Mouse (Mus musculus) granulocyte monocyte progenitor cell, adult 5-6 weeks (primary cell): ENCODE data around the gene Btn2a2. TPM values are rescaled to one million over a fixed set of nuclear protein-coding genes. Genes with fewer than 3 reads are reported as not detected.

Experiments
- ATAC-seq: replicated peaks from 2 replicates; pipeline ENCODE4 v1.8.0; 2016; ENCODE audit warnings: mild to moderate bottlenecking, moderate TSS enrichment, inconsistent platforms; ENCODE audit not compliant: poor library complexity, severe bottlenecking
- total RNA-seq, 2 experiments: library from RNA; stranded (forward) in 1 of 2; stranded (reverse) in 1 of 2; fragments of 200-712, 200-1000 nt in 1 of 2; fragments of >200 nt in 1 of 2; fragmentation: Nextera tagmentation in 1 of 2; gene quantifications; 2 replicates each; pipeline ENCODE4 v1.2.3; 2014 to 2017

Btn2a2 gene
- total RNA-seq, 2 experiments from 2014 or later = not detected

- peak; percentile 85 for ATAC-seq
Measured at GRCm38 (mm10) chr13:23432562-23433201, 56.0 kb downstream of the Btn2a2 start.

- ATAC-seq = peak; percentile 41
Measured at GRCm38 (mm10) chr13:23431351-23431771, 57.3 kb downstream of the Btn2a2 start.

GRCm38 (mm10) chr13:23430734-23431133 is 57.9 kb downstream of the Btn2a2 start:
- ATAC-seq = peak; percentile 54

GRCm38 (mm10) chr13:23429771-23430380 is 58.8 kb downstream of the Btn2a2 start:
- ATAC-seq = no peak

- no peak for ATAC-seq
Measured at GRCm38 (mm10) chr13:23428166-23428993, 60.3 kb downstream of the Btn2a2 start.

Other genes with a start within 250 kb of the Btn2a2 start
- gene Vmn1r223, start 241.7 kb downstream of the Btn2a2 start, total RNA-seq (2014; fragmentation: Nextera tagmentation) = not detected in 2 replicates
- gene Vmn1r223, start 241.7 kb downstream of the Btn2a2 start, total RNA-seq (2017) = not detected in 2 replicates
- 21.8 and 34.5 TPM in 2 replicates for gene Zfp322a, start 119.6 kb downstream of the Btn2a2 start, total RNA-seq (2014; fragmentation: Nextera tagmentation)
- 43.7 and 71.1 TPM in 2 replicates for gene Zfp322a, start 119.6 kb downstream of the Btn2a2 start, total RNA-seq (2017)
- 2.9 and 5.7 TPM in 2 replicates for gene Abt1, start 65.0 kb downstream of the Btn2a2 start, total RNA-seq (2014; fragmentation: Nextera tagmentation)
- gene Abt1, start 65.0 kb downstream of the Btn2a2 start, total RNA-seq (2017) = 11.0 and 13.7 TPM in 2 replicates
- gene Btn1a1, start 23.0 kb downstream of the Btn2a2 start, total RNA-seq (2014; fragmentation: Nextera tagmentation) = not detected in 2 replicates
- not detected in 2 replicates for gene Btn1a1, start 23.0 kb downstream of the Btn2a2 start, total RNA-seq (2017)
- gene Hist1h4h, start 42.2 kb upstream of the Btn2a2 start, total RNA-seq (2014; fragmentation: Nextera tagmentation) = 19.7 and 101 TPM in 2 replicates
- gene Hist1h4h, start 42.2 kb upstream of the Btn2a2 start, total RNA-seq (2017) = 1,184 and 1,507 TPM in 2 replicates
- 23.5 TPM in 1 of 2 replicates, not detected in the other for gene Hist1h2af, start 45.0 kb upstream of the Btn2a2 start, total RNA-seq (2014; fragmentation: Nextera tagmentation)
- gene Hist1h2af, start 45.0 kb upstream of the Btn2a2 start, total RNA-seq (2017) = 2,010 and 2,453 TPM in 2 replicates
- gene Hist1h3g, start 46.6 kb upstream of the Btn2a2 start, total RNA-seq (2014; fragmentation: Nextera tagmentation) = 60.4 and 108 TPM in 2 replicates
- gene Hist1h3g, start 46.6 kb upstream of the Btn2a2 start, total RNA-seq (2017) = 191 and 281 TPM in 2 replicates
- 17.1 and 20.3 TPM in 2 replicates for gene Hist1h2bh, start 54.5 kb upstream of the Btn2a2 start, total RNA-seq (2014; fragmentation: Nextera tagmentation)
- gene Hist1h2bh, start 54.5 kb upstream of the Btn2a2 start, total RNA-seq (2017) = 126 and 172 TPM in 2 replicates
- gene Hist1h3f, start 55.2 kb upstream of the Btn2a2 start, total RNA-seq (2014; fragmentation: Nextera tagmentation) = 4.9 and 8.2 TPM in 2 replicates
- gene Hist1h3f, start 55.2 kb upstream of the Btn2a2 start, total RNA-seq (2017) = 77.5 and 127 TPM in 2 replicates
- 37.6 and 86.3 TPM in 2 replicates for gene Hist1h4f, start 62.8 kb upstream of the Btn2a2 start, total RNA-seq (2014; fragmentation: Nextera tagmentation)
- gene Hist1h4f, start 62.8 kb upstream of the Btn2a2 start, total RNA-seq (2017) = 2,370 and 2,590 TPM in 2 replicates
- 13.1 and 13.2 TPM in 2 replicates for gene Hist1h1d, start 64.4 kb upstream of the Btn2a2 start, total RNA-seq (2014; fragmentation: Nextera tagmentation)
- 109 and 113 TPM in 2 replicates for gene Hist1h1d, start 64.4 kb upstream of the Btn2a2 start, total RNA-seq (2017)
- 27.2 and 37.9 TPM in 2 replicates for gene Hist1h3e, start 73.5 kb upstream of the Btn2a2 start, total RNA-seq (2014; fragmentation: Nextera tagmentation)
- 218 and 293 TPM in 2 replicates for gene Hist1h3e, start 73.5 kb upstream of the Btn2a2 start, total RNA-seq (2017)
- gene Hist1h2ae, start 82.4 kb upstream of the Btn2a2 start, total RNA-seq (2014; fragmentation: Nextera tagmentation) = 5.5 and 7.4 TPM in 2 replicates
- gene Hist1h2ae, start 82.4 kb upstream of the Btn2a2 start, total RNA-seq (2017) = 405 and 464 TPM in 2 replicates
- gene Hist1h2bg, start 82.5 kb upstream of the Btn2a2 start, total RNA-seq (2014; fragmentation: Nextera tagmentation) = 160 and 268 TPM in 2 replicates
- 1,365 and 1,429 TPM in 2 replicates for gene Hist1h2bg, start 82.5 kb upstream of the Btn2a2 start, total RNA-seq (2017)
- 148 and 188 TPM in 2 replicates for gene Hist1h2bf, start 85.3 kb upstream of the Btn2a2 start, total RNA-seq (2014; fragmentation: Nextera tagmentation)
- gene Hist1h2bf, start 85.3 kb upstream of the Btn2a2 start, total RNA-seq (2017) = 453 and 461 TPM in 2 replicates
- not detected in 2 replicates for gene Hist1h2ad, start 85.5 kb upstream of the Btn2a2 start, total RNA-seq (2014; fragmentation: Nextera tagmentation)
- 685 and 1,721 TPM in 2 replicates for gene Hist1h2ad, start 85.5 kb upstream of the Btn2a2 start, total RNA-seq (2017)
- gene Hist1h3d, start 86.9 kb upstream of the Btn2a2 start, total RNA-seq (2014; fragmentation: Nextera tagmentation) = 52.8 and 62.0 TPM in 2 replicates
- gene Hist1h3d, start 86.9 kb upstream of the Btn2a2 start, total RNA-seq (2017) = 83.5 and 136 TPM in 2 replicates
- 116 and 278 TPM in 2 replicates for gene Hist1h4d, start 92.7 kb upstream of the Btn2a2 start, total RNA-seq (2014; fragmentation: Nextera tagmentation)
- 929 and 1,118 TPM in 2 replicates for gene Hist1h4d, start 92.7 kb upstream of the Btn2a2 start, total RNA-seq (2017)
- gene Hist1h2be, start 132.3 kb upstream of the Btn2a2 start, total RNA-seq (2014; fragmentation: Nextera tagmentation) = 16.4 and 17.5 TPM in 2 replicates
- gene Hist1h2be, start 132.3 kb upstream of the Btn2a2 start, total RNA-seq (2017) = 82.4 and 146 TPM in 2 replicates
- gene Hist1h1e, start 133.7 kb upstream of the Btn2a2 start, total RNA-seq (2014; fragmentation: Nextera tagmentation) = 111 and 199 TPM in 2 replicates
- gene Hist1h1e, start 133.7 kb upstream of the Btn2a2 start, total RNA-seq (2017) = 255 and 282 TPM in 2 replicates
- gene Hist1h2ac, start 195.1 kb upstream of the Btn2a2 start, total RNA-seq (2014; fragmentation: Nextera tagmentation) = 2.4 and 4.1 TPM in 2 replicates
- gene Hist1h2ac, start 195.1 kb upstream of the Btn2a2 start, total RNA-seq (2017) = 173 TPM in 2 replicates
- gene Hist1h2bc, start 195.3 kb upstream of the Btn2a2 start, total RNA-seq (2014; fragmentation: Nextera tagmentation) = 57.7 and 70.7 TPM in 2 replicates
- gene Hist1h2bc, start 195.3 kb upstream of the Btn2a2 start, total RNA-seq (2017) = 274 and 374 TPM in 2 replicates
- gene Hist1h1t, start 207.0 kb upstream of the Btn2a2 start, total RNA-seq (2014; fragmentation: Nextera tagmentation) = not detected in 2 replicates
- gene Hist1h1t, start 207.0 kb upstream of the Btn2a2 start, total RNA-seq (2017) = 1.0 TPM in 1 of 2 replicates, not detected in the other
- 14.3 and 82.6 TPM in 2 replicates for gene Hist1h4c, start 209.6 kb upstream of the Btn2a2 start, total RNA-seq (2014; fragmentation: Nextera tagmentation)
- 308 and 366 TPM in 2 replicates for gene Hist1h4c, start 209.6 kb upstream of the Btn2a2 start, total RNA-seq (2017)
- 7.9 and 19.9 TPM in 2 replicates for gene Hfe, start 222.0 kb upstream of the Btn2a2 start, total RNA-seq (2014; fragmentation: Nextera tagmentation)
- 7.6 and 9.7 TPM in 2 replicates for gene Hfe, start 222.0 kb upstream of the Btn2a2 start, total RNA-seq (2017)
- 61.8 and 110 TPM in 2 replicates for gene Hist1h1c, start 250.0 kb upstream of the Btn2a2 start, total RNA-seq (2014; fragmentation: Nextera tagmentation)
- gene Hist1h1c, start 250.0 kb upstream of the Btn2a2 start, total RNA-seq (2017) = 737 and 810 TPM in 2 replicates